Mouse (Mus musculus): ENCODE measurements around the gene Pald1.

The Pald1 gene

DNA sequence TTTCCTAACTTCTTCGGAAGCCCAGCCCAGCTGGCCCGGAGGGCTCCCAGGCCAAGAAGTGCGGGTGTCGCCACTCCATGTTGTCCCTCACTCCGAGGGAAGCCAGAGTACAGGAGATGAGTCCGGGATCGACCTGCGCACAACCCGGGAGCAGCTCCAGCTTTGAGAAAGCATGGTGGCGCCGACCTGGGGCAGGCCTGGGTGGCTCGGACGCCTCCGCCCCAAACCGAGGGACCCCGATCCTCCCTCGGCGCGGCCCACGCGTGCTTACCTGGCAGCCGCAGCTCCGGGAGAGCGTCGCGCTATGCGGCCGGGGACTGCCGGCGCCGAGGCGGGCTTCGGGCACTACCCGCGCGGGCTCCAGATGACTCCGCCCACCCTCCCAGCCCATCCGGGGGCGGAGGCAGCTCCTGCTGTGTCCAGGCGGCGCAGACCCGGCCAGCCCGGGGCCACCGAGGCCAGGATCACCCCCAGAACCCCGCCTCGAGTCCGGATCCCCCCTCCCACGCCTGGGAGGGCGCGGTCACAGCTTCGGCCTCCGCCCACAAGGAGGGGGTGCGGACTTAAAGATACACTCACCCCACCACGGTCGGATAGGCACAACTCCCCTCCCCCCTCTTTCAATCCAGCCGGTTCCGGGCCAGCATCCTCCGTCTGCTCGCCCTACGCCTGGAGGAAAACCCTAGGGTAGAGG, at the start of gene Pald1:
Gene Pald1, minus strand, starts transcription at position 510 of the 694 bp plus-strand sequence.
- DNase-seq (ENCODE audit: low spot score in 2 of 2): peak; percentile 83 to 84

DNA sequence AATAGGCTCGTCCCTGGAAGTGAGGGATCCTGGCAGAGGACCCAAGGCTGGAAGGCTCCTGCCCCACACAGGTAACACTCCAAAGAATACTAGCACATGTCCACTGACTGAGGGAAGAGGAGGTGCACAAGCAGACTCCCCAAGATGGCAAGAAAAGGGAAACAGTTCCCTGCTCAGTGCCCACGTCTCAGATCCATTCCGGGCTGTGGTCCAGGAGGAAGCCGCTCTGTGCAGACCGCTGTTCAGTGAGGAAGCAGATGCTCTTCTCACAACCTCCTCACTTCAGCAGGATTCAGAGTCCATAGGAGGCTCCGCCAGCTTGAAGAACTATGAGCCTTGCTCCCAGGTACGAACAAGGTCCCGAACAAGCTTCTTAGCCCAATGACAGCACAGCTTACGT, 48.0 kb upstream of the Pald1 start:
- DNase-seq (ENCODE audit: low spot score in 2 of 2): no peak

DNA sequence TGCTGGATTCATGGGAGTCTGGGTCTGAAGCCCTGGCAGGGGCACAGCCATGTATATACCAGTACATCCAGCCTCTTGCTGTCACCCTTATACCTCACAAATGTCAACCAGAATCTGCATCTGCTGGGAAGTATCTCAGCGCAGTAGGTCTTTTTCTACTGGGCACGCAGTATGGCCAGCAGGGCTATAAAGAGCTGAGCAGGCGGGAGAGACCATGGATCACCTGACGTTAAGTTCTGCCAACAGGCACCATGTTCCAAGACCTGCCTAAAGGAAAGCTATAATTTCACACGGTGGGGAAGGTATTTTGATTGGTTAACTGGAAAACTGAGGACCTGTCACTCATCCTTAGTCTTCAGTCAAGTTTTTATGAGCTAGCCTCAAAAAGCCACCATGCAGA, 45.7 kb upstream of the Pald1 start:
- no peak for DNase-seq (ENCODE audit: low spot score in 2 of 2)

DNA sequence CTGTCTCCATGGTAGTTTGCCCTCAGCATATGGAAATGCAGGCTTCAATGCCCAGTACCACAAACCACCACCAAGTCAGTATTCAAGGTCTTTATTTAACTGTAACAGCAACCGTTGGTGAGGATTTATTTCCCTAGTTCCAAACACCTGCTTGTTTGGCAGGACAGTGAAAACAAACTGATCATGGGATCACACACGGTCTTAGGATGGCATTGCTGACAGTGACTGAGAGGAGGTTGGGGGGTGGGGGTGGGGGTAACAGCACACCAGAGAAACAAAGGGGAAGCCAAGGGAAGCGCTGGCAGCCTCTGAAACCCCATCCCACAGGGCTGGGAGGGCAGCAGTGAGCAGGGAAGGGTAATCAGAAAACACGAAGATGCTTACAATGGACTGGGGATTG, 45.1 kb upstream of the Pald1 start:
- DNase-seq (ENCODE audit: low spot score in 2 of 2): no peak

DNA sequence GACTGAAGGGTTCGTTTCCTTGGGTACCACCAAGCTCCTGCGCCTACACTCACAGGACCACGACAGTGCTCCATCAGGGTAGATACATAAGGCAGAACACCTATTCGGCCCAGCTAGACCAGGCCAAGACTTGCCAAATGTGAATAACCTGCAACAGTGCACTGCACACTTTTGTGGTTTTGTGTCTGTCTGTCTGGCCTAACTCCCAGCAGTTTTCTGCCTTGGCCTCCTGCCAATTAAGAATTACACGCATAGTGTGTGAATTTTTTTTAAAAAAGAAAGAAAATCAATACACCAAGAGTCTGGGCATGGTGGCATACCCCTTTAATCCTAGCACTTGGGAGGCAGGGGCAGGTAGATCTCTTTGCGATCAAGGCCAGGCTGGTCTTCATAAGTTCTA, 44.6 kb upstream of the Pald1 start:
- DNase-seq (ENCODE audit: low spot score in 2 of 2): no peak

DNA sequence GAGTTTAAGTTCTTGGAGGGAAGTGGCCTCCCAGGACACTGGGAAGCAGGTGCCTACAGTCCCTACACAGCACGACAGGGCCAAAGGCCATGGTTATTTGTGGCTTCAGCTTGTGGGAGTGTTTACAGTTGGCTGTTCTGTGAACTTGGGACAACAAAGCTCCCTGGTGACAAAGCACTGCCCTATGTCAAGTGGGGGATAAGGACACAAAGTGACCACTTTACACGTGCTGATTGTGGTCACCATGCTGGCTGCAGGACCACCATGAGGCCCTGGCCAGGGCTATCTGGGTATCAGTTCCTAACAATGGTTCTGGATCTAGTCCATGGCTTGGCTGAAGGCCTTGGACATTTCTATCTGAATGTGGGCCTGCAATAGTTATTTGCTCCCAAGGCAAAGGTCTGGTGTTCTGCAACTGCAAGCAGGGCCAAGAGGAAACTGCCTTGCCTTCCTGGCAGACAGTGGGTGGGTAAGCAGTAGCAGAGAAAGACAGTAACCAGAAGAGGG, 43.0 kb upstream of the Pald1 start:
- DNase-seq (ENCODE audit: low spot score in 2 of 2): peak; percentile 82 to 86

DNA sequence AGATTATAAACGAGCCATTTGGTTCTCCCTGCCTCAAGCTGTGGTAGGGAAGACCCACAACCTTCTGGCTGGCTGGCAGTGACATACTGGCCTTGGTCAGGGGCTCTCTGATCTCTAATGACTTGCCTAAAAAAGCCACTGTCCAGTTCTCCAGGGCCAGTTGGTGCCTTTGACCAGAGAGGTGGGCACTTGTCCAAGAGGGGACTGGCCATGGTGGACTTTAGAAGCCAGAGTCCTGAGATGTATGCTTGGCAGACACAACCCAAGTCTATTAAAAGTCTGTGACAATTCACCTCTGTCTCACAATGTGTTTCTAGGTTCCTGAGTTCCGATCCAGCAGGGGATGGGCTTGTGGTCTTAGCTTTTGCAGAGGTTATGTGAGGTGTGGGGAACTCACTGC, 41.7 kb upstream of the Pald1 start:
- DNase-seq (ENCODE audit: low spot score in 2 of 2): no peak

DNA sequence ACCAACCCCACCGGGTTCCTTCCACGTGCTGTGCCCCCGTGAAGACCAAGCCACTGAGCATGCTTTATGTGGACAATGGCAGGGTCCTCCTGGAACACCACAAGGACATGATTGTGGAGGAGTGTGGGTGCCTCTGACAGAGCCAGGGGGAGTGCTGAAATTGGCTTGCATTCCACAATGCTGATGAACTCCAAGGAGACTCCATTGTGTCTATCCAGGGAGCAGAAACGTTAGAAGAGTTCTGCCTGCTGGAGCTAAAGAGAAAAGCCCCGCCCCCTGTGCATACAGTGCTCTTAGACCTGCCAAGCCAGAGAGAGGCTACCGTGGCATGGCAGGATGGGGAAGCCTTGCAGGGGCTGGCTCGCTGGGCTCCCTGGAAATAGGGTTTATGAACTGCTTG, 41.2 kb upstream of the Pald1 start:
- no peak for DNase-seq (ENCODE audit: low spot score in 2 of 2)

DNA sequence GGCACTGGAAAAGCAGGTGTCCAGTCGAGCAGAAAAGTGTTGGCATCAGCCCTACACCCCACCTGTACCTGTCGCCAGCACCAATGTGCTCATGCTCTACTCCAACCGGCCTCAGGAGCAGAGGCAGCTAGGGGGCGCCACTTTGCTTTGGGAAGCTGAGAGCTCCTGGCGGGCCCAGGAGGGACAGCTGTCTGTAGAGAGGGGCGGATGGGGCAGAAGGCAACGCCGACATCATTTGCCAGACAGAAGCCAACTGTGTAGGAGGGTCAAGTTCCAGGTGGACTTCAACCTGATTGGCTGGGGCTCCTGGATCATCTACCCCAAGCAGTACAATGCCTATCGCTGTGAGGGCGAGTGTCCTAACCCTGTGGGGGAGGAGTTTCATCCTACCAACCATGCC, 40.0 kb upstream of the Pald1 start:
- no peak for DNase-seq (ENCODE audit: low spot score in 2 of 2)

DNA sequence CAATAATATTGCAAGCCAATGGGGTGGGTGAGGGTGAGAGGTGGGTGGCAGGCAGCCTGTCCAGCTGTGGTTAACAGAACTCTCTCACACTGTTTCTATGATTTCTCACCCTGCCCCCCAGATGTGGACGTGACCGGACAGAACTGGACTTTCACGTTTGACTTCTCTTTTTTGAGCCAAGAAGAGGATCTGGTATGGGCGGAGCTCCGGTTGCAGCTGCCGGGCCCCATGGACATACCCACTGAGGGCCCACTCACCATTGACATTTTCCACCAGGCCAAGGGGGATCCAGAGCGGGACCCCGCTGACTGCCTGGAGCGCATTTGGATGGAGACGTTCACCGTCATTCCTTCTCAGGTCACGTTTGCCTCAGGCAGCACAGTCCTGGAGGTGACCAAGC, 39.5 kb upstream of the Pald1 start:
- DNase-seq (ENCODE audit: low spot score in 2 of 2): peak in 1 of 2 experiments; percentile 24

DNA sequence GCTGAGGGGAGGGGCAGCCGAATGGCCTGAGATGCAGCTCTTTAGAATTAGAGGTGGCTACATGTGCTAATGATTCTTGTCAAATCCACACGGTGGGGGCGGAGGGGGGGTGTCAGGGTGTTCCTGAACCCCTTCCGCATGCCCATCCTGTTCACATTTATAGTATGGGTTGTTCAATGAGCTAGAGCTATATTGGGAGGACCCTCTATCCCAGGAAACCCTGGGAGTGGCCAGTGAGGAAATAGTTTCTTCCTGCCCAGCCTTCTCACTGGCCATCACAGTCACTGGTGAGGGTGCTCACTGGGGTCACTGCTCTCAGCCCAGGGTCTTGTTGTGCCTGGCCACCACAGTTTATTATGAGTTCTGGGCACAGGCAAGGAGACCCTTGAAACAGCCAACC, 36.7 kb upstream of the Pald1 start:
- DNase-seq (ENCODE audit: low spot score in 2 of 2): peak in 1 of 2 experiments; percentile 67

DNA sequence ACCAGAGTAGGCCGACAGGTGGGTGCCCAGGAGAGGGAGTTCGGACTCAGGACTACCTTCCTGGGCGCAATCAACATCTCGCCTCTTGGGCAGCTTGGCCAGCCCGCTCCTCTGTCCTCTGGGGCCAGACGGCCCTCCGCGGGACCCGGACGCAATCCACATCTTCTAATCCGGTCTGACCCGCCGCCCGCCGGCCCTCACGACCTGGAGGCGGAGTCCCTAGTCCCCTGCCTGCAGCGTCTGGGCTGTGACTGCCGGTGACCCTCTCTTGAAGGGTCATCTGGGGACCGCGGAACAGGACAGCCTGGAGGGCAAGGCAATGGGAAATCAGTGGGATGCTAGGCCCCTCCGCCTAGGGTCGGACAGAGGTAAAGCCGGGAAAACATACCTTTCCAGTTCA, 35.8 kb upstream of the Pald1 start:
- peak in 1 of 2 experiments; percentile 23 for DNase-seq (ENCODE audit: low spot score in 2 of 2)

DNA sequence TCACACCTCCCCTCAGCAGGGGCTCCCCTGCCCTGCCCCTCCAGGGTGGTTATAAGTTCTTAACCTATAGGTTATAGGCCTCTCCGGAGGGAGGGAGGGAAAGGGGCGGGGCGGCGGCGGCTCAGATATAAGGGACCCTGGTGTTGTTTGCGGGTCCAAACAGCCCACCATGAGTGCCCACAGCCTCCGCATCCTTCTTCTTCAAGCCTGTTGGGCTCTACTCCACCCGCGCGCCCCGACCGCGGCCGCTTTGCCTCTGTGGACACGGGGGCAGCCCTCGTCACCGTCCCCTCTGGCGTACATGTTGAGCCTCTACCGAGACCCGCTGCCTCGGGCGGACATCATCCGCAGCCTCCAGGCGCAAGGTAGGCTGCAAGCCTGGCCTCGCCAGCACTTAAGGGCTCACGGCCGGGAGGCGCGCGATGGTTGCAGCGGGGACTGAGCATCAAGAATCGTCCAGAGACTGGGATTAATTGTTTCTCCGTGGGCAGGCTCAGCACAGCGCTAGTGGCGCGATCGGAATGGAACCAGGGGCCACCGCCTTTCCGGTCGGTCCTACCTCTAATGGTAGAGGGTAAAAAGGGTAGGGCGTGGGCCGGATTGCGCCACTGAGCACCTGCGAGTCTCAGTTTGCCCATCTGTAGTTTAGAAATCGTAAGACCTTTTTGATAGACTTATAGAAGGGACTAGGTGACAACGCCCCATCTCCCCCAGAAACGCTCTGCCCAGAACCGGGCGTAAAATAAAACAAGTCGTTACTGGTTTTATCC, 35.0 kb upstream of the Pald1 start:
- peak in 1 of 2 experiments; percentile 22 for DNase-seq (ENCODE audit: low spot score in 2 of 2)

DNA sequence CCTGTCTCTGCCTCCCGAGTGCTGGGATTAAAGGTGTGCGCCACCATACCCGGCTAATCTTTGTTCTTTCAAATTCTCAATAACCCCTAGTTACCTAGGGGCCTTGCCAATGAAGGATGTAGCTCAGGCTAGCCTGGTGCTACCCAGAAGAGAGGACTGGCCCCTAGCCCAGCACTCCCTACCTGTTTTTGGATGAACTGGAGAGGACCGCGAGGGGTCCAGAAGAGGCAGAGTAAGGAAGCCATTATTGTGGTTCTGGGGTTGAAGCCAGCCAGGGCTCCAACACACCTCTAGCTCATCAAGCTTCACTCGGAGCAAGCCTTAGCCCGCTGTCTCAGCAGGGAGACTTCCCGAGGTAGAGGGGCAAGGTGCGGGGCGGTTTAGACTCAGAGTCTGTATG, 34.3 kb upstream of the Pald1 start, which contains the start of gene Nodal:
Gene Nodal, plus strand, starts transcription at position 301 of the 400 bp plus-strand sequence.
- DNase-seq (ENCODE audit: low spot score in 2 of 2): no peak

DNA sequence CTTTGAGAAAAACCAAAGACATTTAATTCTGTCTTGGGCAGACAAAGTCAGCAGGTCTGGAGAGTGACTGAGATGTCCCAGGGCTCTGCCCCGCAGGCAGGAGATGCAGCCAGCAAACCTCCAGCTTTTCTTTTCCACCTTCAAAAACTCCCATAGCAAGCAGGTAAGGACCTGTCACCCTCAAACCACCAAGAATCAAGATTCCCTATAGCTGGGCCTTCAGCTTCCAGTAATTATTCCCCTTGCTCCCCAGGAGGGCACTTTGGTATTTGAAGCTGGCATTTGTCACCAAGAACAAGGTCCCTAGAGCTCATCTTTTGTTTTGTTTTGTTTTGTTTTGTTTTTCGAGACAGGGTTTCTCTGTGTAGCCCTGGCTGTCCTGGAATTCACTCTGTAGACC, 33.7 kb upstream of the Pald1 start:
- no peak for DNase-seq (ENCODE audit: low spot score in 2 of 2)

DNA sequence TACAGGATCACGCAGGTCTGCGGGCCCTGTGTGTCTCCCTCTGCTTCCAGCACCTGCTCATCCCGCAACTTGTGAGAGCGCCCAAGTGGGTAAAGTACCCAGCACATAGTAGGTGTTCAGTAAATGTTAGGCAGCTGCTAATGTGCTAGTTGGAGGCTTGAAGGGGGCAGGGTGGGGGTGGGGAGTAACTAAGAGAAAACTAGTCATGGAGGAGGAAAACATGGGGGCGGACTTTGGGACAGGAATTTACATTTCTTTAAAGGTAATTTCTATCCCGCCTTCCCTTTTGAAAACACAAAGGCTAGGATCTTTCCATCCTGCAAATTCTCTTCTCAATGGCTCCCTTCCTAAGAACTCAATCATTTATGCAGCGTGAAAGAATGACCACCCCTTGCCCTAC, 33.2 kb upstream of the Pald1 start:
- DNase-seq (ENCODE audit: low spot score in 2 of 2): no peak

DNA sequence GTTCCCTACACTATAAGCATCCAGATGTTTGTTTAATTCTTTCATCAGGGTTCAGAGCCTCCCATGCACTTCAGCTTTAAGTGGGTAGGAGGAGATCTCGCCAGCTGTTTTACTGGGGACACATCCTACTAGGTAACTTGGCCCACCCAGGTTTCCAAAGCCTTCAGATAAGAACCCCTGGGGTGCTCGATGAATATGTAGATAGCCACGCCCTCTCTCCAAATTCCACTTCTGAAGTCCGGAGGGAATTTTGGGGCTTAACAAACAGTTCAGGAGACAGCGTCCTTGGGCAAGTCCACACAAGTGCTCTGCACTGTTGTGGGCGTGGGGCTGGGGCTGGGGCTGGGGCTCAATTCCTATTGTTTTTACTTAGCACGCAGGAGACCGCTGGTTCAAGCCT, 32.6 kb upstream of the Pald1 start:
- DNase-seq (ENCODE audit: low spot score in 2 of 2): no peak

DNA sequence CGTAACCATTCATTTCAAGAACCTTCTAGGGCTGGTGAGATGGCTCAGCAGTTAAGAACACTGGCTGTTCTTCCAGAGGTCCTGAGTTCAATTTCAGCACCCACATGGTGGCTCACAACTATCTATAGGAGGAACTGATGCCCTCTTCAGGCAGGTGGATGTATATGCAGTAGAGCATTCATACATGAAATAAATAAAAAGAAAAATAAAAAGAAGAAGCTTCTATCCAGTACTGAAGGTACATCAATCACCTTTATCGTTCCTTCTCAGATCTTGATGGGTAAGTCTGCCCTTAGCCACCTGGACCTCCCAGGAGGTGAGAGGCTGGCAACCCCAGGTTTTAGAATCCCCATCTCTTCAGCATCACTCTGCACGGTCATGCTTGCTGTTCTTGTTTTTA, 31.9 kb upstream of the Pald1 start:
- no peak for DNase-seq (ENCODE audit: low spot score in 2 of 2)

DNA sequence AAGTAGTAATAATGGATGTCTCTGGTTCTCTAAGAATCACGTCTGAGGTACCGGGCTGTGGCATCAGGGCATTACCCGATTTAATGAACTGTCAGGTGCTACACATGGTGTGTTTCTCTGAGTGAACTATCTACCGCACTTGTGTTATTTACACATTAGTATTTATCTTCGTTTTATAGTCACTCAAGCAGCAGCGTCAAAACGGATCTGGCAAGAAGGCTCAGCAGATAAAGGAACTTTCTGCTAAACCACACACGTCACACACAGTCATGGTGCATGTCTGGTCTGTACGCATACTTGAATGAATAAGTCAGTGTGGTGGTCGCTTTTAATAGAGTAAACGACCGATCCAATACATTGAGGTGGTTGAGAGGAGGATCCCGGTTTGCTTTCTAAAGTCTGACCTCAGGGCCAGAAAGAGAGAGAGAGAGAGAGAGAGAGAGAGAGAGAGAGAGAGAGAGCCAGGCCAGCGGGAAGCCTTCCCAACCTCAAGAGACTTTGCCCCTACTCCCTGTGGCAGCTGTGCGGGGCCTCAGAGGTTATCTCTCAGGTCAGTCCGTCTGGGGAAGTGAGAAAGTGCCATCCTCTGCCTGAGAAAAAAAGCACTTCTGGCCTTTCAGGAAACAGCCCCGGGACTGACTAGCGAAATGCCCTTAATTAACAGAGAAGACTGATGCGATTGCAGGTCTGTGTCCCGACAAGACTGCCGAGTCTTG, 29.7 kb upstream of the Pald1 start:
- DNase-seq (ENCODE audit: low spot score in 2 of 2): no peak

DNA sequence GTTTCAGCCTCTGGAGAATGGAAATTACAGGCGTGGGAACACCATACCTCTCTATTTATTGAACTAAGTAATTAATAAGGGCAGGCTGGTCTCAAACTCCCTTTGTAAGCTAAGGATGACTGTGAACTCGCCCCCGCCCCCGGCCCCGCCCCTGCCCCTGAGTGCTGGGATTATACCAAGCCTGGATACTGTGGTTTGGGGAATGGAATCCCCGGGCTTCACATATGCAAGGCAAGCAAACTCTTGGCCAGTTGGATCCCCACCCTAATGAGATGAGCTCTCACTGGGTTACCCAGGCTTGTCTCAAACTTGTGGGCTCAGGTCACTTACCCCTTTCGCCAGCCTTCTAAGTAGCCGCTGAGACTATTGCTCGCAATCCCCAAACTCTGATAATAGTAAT, 26.9 kb upstream of the Pald1 start:
- DNase-seq (ENCODE audit: low spot score in 2 of 2): no peak

DNA sequence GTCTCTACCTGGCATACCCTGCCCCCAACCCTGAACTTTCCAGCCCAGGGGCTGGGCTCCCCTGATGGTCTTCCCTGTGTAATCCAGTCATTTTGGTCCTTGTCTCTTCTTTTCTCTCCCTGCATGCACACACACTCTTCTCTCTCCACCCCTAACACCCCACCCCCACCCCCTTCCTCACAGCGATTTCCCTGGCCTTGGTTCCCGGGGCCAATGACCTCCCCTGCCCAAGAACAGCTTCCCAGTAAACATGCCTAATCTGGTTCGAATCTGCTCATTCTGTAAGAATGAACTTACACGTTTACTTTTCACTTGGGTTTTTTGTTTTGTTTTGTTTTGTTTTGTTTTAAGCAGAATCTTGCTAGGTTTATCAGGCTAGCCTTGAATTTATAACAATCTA, 26.4 kb upstream of the Pald1 start:
- no peak for DNase-seq (ENCODE audit: low spot score in 2 of 2)

DNA sequence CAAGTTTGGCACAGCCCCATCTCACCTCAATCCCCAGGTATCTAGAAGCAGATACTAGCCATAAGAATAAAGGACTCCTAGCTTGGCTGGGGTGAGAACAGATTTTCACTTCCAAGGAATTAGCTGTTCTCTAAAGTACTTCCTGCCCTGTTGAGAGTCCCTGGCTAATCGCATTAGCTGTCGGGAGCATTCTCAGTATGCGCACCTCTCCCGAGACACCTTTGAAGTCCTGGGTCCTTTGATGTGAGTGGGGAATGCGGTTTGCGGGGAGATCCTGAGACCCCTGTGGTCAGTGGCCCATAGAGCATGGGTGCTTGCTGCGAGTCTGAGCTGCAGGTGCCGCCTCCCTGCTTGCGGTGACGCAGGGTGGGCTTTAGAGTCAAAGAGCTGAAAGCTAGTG, 22.6 kb upstream of the Pald1 start:
- no peak for DNase-seq (ENCODE audit: low spot score in 2 of 2)

DNA sequence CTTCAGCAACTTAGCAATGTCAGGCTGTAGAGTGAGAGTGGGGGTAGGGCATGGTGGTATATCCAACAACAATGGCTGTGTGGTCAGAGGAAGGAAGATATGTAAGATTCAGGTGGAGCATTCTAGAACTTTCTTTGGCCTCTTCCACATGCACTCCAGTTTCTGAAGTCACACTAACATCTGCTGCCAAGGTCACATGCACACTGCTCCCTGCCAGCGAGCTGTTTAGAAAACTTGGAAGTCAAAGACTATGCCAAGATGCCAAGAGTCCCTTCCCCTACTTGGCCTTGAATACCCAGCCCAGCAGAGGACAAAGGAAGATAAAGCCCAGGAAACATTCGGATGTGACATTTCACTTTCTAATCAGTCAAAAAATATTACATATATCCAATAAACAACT, 19.6 kb upstream of the Pald1 start:
- no peak for DNase-seq (ENCODE audit: low spot score in 2 of 2)
